Mouse (Mus musculus): ENCODE measurements around the gene Pon1. TPM values are rescaled to one million over a fixed set of nuclear protein-coding genes. Genes with fewer than 3 reads are reported as not detected.

The Pon1 gene
- polyA plus RNA-seq, 1 experiment, result not detected

DNA sequence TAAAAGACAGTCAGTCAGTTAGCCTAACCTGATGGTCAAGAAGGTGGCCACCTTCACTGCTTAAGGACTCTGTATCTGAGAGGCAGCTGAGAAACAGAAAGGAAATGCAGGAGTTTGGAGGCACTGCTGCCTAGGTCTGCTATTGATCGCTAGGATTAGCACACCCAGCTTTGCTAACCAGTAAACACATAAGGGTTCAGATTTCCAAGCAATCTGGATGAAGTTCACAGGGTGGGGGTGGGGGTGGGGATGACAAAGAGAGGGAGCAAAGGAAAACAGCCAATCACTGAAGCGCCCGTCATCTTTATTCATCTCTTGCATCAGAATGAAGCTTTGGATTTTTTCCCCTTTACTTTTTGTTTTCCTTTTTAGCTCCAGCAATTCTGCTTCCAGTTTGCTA lies 28.3 kb upstream of the Pon1 start:
- 76% methylated on average over 3 of the region's 3 CpGs for WGBS
- Histone ChIP-seq H3K4me1 (ENCODE audit: control insufficient read depth, insufficient read depth, low read length) (no peaks in the 10 kb centered on the region), H3K4me3 (replicated peaks; ENCODE audit: insufficient read depth, low read depth, low read length) (no peak overlapping the region), H3K27ac (ENCODE audit: insufficient read depth, low read length) (no peak overlapping the region), H3K27me3 (ENCODE audit: control insufficient read depth, insufficient read depth, low read length) (no peaks in the 10 kb centered on the region)
- no peak for DNase-seq
- TF ChIP-seq POLR2A (IDR thresholded peaks at IDR 0.05; ENCODE audit: borderline replicate concordance, insufficient read depth, low read length) (no peak), CTCF (IDR thresholded peaks at IDR 0.05; ENCODE audit: borderline replicate concordance, insufficient read depth, low read depth, low read length) (no peak)

GRCm38 (mm10) chr6:5218190-5218589 lies 24.4 kb upstream of the Pon1 start:
- no peak for DNase-seq
- Histone ChIP-seq H3K27ac (ENCODE audit: insufficient read depth, low read length) (no peak overlapping the region), H3K4me3 (replicated peaks; ENCODE audit: insufficient read depth, low read depth, low read length) (no peak overlapping the region), H3K27me3 (ENCODE audit: control insufficient read depth, insufficient read depth, low read length) (no peaks in the 10 kb centered on the region), H3K4me1 (ENCODE audit: control insufficient read depth, insufficient read depth, low read length) (no peaks in the 10 kb centered on the region)
- TF ChIP-seq POLR2A (IDR thresholded peaks at IDR 0.05; ENCODE audit: borderline replicate concordance, insufficient read depth, low read length) (no peak), CTCF (IDR thresholded peaks at IDR 0.05; ENCODE audit: borderline replicate concordance, insufficient read depth, low read depth, low read length) (no peak)
- 96% methylated on average over 4 of the region's 4 CpGs for WGBS

- H3K27ac ChIP-seq (ENCODE audit: insufficient read depth, low read length), result no peak overlapping the region
- TF ChIP-seq POLR2A (IDR thresholded peaks at IDR 0.05; ENCODE audit: borderline replicate concordance, insufficient read depth, low read length), result no peak
- TF ChIP-seq CTCF (IDR thresholded peaks at IDR 0.05; ENCODE audit: borderline replicate concordance, insufficient read depth, low read depth, low read length), result no peak
- no peaks in the 10 kb centered on the region for H3K4me1 ChIP-seq (ENCODE audit: control insufficient read depth, insufficient read depth, low read length)
- no peak for DNase-seq
- 93% methylated on average over 2 of the region's 2 CpGs for WGBS
- H3K4me3 ChIP-seq (replicated peaks; ENCODE audit: insufficient read depth, low read depth, low read length), result no peak overlapping the region
- H3K27me3 ChIP-seq (ENCODE audit: control insufficient read depth, insufficient read depth, low read length), result no peaks in the 10 kb centered on the region
Observed at GRCm38 (mm10) chr6:5207817-5208216, 14.1 kb upstream of the Pon1 start.

- H3K4me1 ChIP-seq (ENCODE audit: control insufficient read depth, insufficient read depth, low read length), result no peaks in the 10 kb centered on the region
- 83% methylated on average over 3 of the region's 3 CpGs for WGBS
Observed at GRCm38 (mm10) chr6:5199916-5200315, 6.2 kb upstream of the Pon1 start.

GRCm38 (mm10) chr6:5199376-5199905 lies 5.7 kb upstream of the Pon1 start:
- TF ChIP-seq POLR2A (IDR thresholded peaks at IDR 0.05; ENCODE audit: borderline replicate concordance, insufficient read depth, low read length) (no peak), CTCF (IDR thresholded peaks at IDR 0.05; ENCODE audit: borderline replicate concordance, insufficient read depth, low read depth, low read length) (no peak)
- Histone ChIP-seq H3K4me3 (replicated peaks; ENCODE audit: insufficient read depth, low read depth, low read length) (no peak overlapping the region), H3K27me3 (ENCODE audit: control insufficient read depth, insufficient read depth, low read length) (no peaks in the 10 kb centered on the region), H3K27ac (ENCODE audit: insufficient read depth, low read length) (no peak overlapping the region), H3K4me1 (ENCODE audit: control insufficient read depth, insufficient read depth, low read length) (no peaks in the 10 kb centered on the region)
- 84% methylated on average over 8 of the region's 8 CpGs for WGBS
- no peak for DNase-seq

More at GRCm38 (mm10) chr6:5199916-5200315, 6.2 kb upstream of the Pon1 start:
- TF ChIP-seq POLR2A (IDR thresholded peaks at IDR 0.05; ENCODE audit: borderline replicate concordance, insufficient read depth, low read length) (no peak), CTCF (IDR thresholded peaks at IDR 0.05; ENCODE audit: borderline replicate concordance, insufficient read depth, low read depth, low read length) (no peak)
- Histone ChIP-seq H3K4me3 (replicated peaks; ENCODE audit: insufficient read depth, low read depth, low read length) (no peak overlapping the region), H3K27ac (ENCODE audit: insufficient read depth, low read length) (no peak overlapping the region), H3K27me3 (ENCODE audit: control insufficient read depth, insufficient read depth, low read length) (no peaks in the 10 kb centered on the region)
- no peak for DNase-seq

DNA sequence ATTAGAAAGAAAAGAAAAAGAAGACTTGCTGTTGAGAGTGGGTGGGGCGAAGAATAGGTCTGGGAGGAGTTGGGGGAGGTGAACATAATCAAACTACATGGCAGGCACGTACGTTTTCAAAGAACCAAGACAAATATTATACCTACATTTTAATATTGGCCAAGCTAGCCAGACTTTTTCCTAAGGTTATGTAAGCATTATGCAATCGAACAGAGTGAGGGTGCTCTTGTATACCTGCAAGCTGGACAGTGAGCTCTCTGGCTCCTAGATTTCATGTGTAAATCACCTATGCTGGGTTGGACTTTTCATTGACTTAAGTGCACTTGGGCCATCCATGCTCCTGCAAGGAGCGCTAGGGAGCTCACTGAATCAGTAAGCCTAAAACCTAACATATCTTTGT lies 4.8 kb upstream of the Pon1 start:
- Histone ChIP-seq H3K27ac (ENCODE audit: insufficient read depth, low read length) (no peak overlapping the region), H3K27me3 (ENCODE audit: control insufficient read depth, insufficient read depth, low read length) (no peaks in the 10 kb centered on the region), H3K4me3 (replicated peaks; ENCODE audit: insufficient read depth, low read depth, low read length) (no peak overlapping the region), H3K4me1 (ENCODE audit: control insufficient read depth, insufficient read depth, low read length) (no peaks in the 10 kb centered on the region)
- WGBS, result 92% methylated on average over 5 of the region's 5 CpGs
- DNase-seq, result no peak
- TF ChIP-seq CTCF (IDR thresholded peaks at IDR 0.05; ENCODE audit: borderline replicate concordance, insufficient read depth, low read depth, low read length) (no peak), POLR2A (IDR thresholded peaks at IDR 0.05; ENCODE audit: borderline replicate concordance, insufficient read depth, low read length) (no peak)

DNA sequence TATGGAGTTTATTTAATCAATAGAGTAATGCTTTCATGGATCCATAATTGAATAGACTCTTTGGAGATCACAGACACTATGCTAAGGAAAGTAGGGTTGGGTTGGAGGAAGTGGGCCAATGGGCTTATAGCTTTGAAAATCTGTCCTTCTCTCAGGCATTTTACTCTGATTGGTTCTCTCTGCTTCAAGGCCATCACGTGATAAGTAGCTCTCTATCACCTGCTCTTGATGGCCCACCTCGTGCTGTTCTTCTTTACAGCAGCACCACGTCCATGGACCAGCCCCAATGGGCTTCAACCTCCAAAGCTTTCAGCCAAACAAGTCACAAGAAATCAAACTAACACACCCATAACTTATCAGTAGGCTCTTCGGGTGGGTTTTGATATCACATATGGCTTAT lies 3.0 kb downstream of the Pon1 start:
- H3K27me3 ChIP-seq (ENCODE audit: control insufficient read depth, insufficient read depth, low read length), result no peaks in the 10 kb centered on the region
- WGBS, result 76% methylated on average over 4 of the region's 4 CpGs
- TF ChIP-seq CTCF (IDR thresholded peaks at IDR 0.05; ENCODE audit: borderline replicate concordance, insufficient read depth, low read depth, low read length) (no peak), POLR2A (IDR thresholded peaks at IDR 0.05; ENCODE audit: borderline replicate concordance, insufficient read depth, low read length) (no peak)
- H3K4me3 ChIP-seq (replicated peaks; ENCODE audit: insufficient read depth, low read depth, low read length), result no peak overlapping the region
- no peak for DNase-seq
- H3K27ac ChIP-seq (ENCODE audit: insufficient read depth, low read length), result no peak overlapping the region
- no peaks in the 10 kb centered on the region for H3K4me1 ChIP-seq (ENCODE audit: control insufficient read depth, insufficient read depth, low read length)

DNA sequence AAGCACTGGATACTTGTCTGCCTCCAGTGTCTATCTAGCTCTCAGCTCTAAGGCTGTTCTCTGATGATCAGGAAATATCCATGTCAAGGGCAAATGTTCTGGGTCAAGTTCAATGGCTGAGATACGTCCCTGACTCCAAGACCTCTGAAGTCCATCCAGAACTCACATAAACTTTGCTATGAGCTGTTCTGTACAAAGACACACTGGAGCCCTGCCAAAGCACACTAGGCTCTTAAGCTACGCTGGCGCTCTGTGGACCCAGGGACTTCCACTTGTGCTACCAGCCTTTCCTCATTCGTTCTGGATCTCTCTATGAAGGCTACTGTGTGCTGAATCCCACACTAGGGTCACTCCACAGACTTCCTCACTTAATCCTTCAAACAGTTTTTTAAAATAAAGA lies 4.2 kb downstream of the Pon1 start:
- WGBS, result 43% methylated on average over 4 of the region's 4 CpGs

More for the DNA sequence above, 4.2 kb downstream of the Pon1 start:
- H3K4me3 ChIP-seq (replicated peaks; ENCODE audit: insufficient read depth, low read depth, low read length), result no peak overlapping the region
- H3K27ac ChIP-seq (ENCODE audit: insufficient read depth, low read length), result no peak overlapping the region
- no peaks in the 10 kb centered on the region for H3K4me1 ChIP-seq (ENCODE audit: control insufficient read depth, insufficient read depth, low read length)
- no peak for DNase-seq
- no peaks in the 10 kb centered on the region for H3K27me3 ChIP-seq (ENCODE audit: control insufficient read depth, insufficient read depth, low read length)
- TF ChIP-seq CTCF (IDR thresholded peaks at IDR 0.05; ENCODE audit: borderline replicate concordance, insufficient read depth, low read depth, low read length) (no peak), POLR2A (IDR thresholded peaks at IDR 0.05; ENCODE audit: borderline replicate concordance, insufficient read depth, low read length) (no peak)
